Mouse (Mus musculus): ENCODE results near the gene 3100002H09Rik. TPM values are rescaled to one million over a fixed set of nuclear protein-coding genes. Genes with fewer than 3 reads are reported as not detected.

3100002H09Rik gene
- polyA plus RNA-seq (2012; ENCODE audit: low replicate concordance), result not detected in 2 replicates

DNA sequence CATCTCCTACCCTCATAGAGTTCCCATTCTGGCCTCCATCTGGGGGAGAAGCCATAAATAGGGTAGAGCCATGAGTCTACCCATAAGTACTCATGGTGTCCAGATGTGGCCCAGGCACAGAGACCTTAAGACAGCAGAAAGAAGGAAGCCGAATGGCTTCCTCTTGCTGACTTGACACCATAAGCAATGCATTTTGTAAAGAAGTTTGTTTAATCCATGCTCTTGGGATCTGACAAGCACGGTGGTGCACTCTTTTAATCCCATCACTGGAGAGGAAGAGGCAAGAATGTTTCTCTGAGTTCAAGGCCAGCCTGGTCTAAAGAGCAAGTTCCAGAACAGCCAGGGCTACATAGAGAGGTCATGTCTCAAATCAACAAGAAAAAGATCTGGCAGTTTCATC is at the start of gene 3100002H09Rik:
TSS of gene 3100002H09Rik (minus strand) at position 101 of the 400 bp plus-strand sequence.

DNA sequence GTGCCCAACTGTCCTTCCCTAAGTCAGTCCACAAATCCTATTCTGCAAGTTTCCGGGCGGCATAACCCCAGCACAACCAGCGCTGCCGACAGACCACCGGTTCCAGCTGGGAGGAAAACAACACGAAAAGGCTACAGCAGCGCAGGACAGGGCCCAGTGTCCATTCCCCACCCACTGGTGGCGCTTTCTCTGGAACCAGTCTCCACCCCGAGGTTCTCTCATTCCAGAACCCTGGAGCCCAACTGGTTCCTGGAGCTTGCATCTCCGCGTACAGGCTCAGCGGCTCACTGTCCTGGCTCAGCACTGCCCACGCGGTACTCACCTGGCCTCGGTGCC is 45.9 kb upstream of the 3100002H09Rik start, which contains the start of gene Pou3f1:
TSS of gene Pou3f1 (plus strand) at position 290 of the 336 bp plus-strand sequence.

Other genes starting within 250 kb of the 3100002H09Rik start
- gene Pou3f1, start 46.0 kb upstream of the 3100002H09Rik start, polyA plus RNA-seq (2012; ENCODE audit: low replicate concordance), result 0.07 TPM in 1 of 2 replicates, not detected in the other
- gene Utp11, start 82.8 kb upstream of the 3100002H09Rik start, polyA plus RNA-seq (2012; ENCODE audit: low replicate concordance), result 2.0 and 5.7 TPM in 2 replicates
- 4.7 and 5.2 TPM in 2 replicates for gene Fhl3, start 89.9 kb upstream of the 3100002H09Rik start, polyA plus RNA-seq (2012; ENCODE audit: low replicate concordance)
- gene Sf3a3, start 104.0 kb upstream of the 3100002H09Rik start, polyA plus RNA-seq (2012; ENCODE audit: low replicate concordance), result 12.2 and 18.6 TPM in 2 replicates
- 13.6 and 14.0 TPM in 2 replicates for gene Inpp5b, start 131.0 kb upstream of the 3100002H09Rik start, polyA plus RNA-seq (2012; ENCODE audit: low replicate concordance)
- gene Mtf1, start 191.3 kb upstream of the 3100002H09Rik start, polyA plus RNA-seq (2012; ENCODE audit: low replicate concordance), result 20.5 and 27.9 TPM in 2 replicates
- 15.5 and 19.7 TPM in 2 replicates for gene Yrdc, start 239.9 kb upstream of the 3100002H09Rik start, polyA plus RNA-seq (2012; ENCODE audit: low replicate concordance)
- gene 1110065P20Rik, start 240.4 kb upstream of the 3100002H09Rik start, polyA plus RNA-seq (2012; ENCODE audit: low replicate concordance), result 16.5 and 22.6 TPM in 2 replicates

All from leukemia stem cell, adult 10-12 weeks (primary cell).